23 mouse cellular contexts compared by ENCODE assay signal in genomic region chr9:61328173-61328572, GRCm38 (mm10). TPM values are rescaled to one million over a fixed set of nuclear protein-coding genes. Genes with fewer than 3 reads are reported as not detected.
DNase-seq lines count a peak whose midpoint lies in the region; ATAC-seq lines count a peak whose summit lies in the region.
"Had no signal": no experiment of that assay in that cellular context is flagged by ENCODE, and none has a peak within 500 bp of the region (broad histone marks: within the 10 kb centered on the region; RNA-seq: fewer than 3 reads in every experiment).

No protein-coding gene starts in this region.

- WGBS in intestine, embryonic 15.5 days, result 77% methylated on average over 5 of the region's 5 CpGs

- no peaks in the 10 kb centered on the region for H3K9me3 ChIP-seq in intestine, embryonic 15.5 days
- H3K9me3 ChIP-seq: embryonic facial prominence, embryonic 13.5 days; embryonic facial prominence, embryonic 15.5 days; forebrain, embryonic 10.5 days; forebrain, embryonic 12.5 days had no signal

- H3K4me3 ChIP-seq in intestine, embryonic 15.5 days (replicated peaks), result no peak overlapping the region
- H3K4me3 ChIP-seq: embryonic facial prominence, embryonic 13.5 days; embryonic facial prominence, embryonic 15.5 days; erythroblast, embryonic 14.5 days; forebrain, embryonic 10.5 days; forebrain, embryonic 12.5 days had no signal

- H3K4me1 ChIP-seq in intestine, embryonic 15.5 days (replicated peaks), result peaks cover 21% of the 10 kb centered on the region

- peak; percentile 51 to 61 for ATAC-seq in hematopoietic stem cell, adult 5-6 weeks (replicated peaks in 1 of 2; ENCODE audit: insufficient read depth in 1 of 2, low FRiP score in 2 of 2, low TSS enrichment in 1 of 2, low read depth in 1 of 2, poor library complexity in 2 of 2, severe bottlenecking in 2 of 2)
- ATAC-seq in megakaryocyte-erythroid progenitor cell, adult 5-6 weeks (replicated peaks; ENCODE audit: low FRiP score, low TSS enrichment, poor library complexity, severe bottlenecking), result peak; percentile 75; the same call in 1 of the 2 replicates
- ATAC-seq in intestine, embryonic 15.5 days, result no peak
- ATAC-seq: forebrain, embryonic 14.5 days; forebrain, embryonic 16.5 days had no signal

- no peaks in the 10 kb centered on the region for H3K27me3 ChIP-seq in intestine, embryonic 15.5 days (replicated peaks)

- peak; percentile 51 for DNase-seq in 3T3-L1 (ENCODE audit: low read depth, low spot score)
- peak; percentile 76 for DNase-seq in MEL-GATA-1-ER (ENCODE audit: extremely low read depth, low read depth)
- DNase-seq in kidney, adult 8-10 months, result no peak
- DNase-seq in cerebellum, adult 9-10 months, result no peak
- DNase-seq in cerebellum, postnatal 36 days, result no peak
- DNase-seq: adrenal gland, adult 8-10 months; adrenal gland, postnatal 14 days; adrenal gland, postnatal 36 days; cerebellum, adult 11-12 months; cerebellum, adult 2 months; cerebellum, adult 9-11 months; cerebellum, postnatal 14 days; embryo, embryonic 11 days had no signal

- no peak overlapping the region for H3K9ac ChIP-seq in intestine, embryonic 15.5 days
- H3K9ac ChIP-seq: embryonic facial prominence, embryonic 13.5 days; embryonic facial prominence, embryonic 15.5 days; forebrain, embryonic 12.5 days had no signal

- no peaks in the 10 kb centered on the region for H3K36me3 ChIP-seq in intestine, embryonic 15.5 days
- H3K36me3 ChIP-seq: embryonic facial prominence, embryonic 13.5 days; embryonic facial prominence, embryonic 15.5 days; forebrain, embryonic 10.5 days; forebrain, embryonic 12.5 days had no signal

- no peak overlapping the region for H3K27ac ChIP-seq in intestine, embryonic 15.5 days
- H3K27ac ChIP-seq: embryonic facial prominence, embryonic 13.5 days; embryonic facial prominence, embryonic 15.5 days; forebrain, embryonic 10.5 days; forebrain, embryonic 12.5 days had no signal

- H3K4me2 ChIP-seq in intestine, embryonic 15.5 days (replicated peaks), result no peak overlapping the region
- H3K4me2 ChIP-seq: embryonic facial prominence, embryonic 13.5 days; embryonic facial prominence, embryonic 15.5 days; forebrain, embryonic 12.5 days had no signal

RNA-seq across cellular contexts. Expression of gene Tle3, which starts 44.0 kb away (rescaled TPM):
- 44.5 and 105 TPM in 2 replicates for total RNA-seq in hematopoietic stem cell, adult 5-6 weeks (2017)
- 53.3 and 57.0 TPM in 2 replicates for total RNA-seq in megakaryocyte-erythroid progenitor cell, adult 5-6 weeks (2014; fragmentation: Nextera tagmentation)
- 19.1 and 26.7 TPM in 2 replicates for total RNA-seq in megakaryocyte-erythroid progenitor cell, adult 5-6 weeks (2017)
- 18.6 and 20.3 TPM in 2 replicates for polyA plus RNA-seq in intestine, embryonic 15.5 days (2015; fragmentation: Nextera tagmentation; extraction: Ambion mirVana)

Comparison
In these comparisons a context has a peak if more than half of its experiments do, and no peak if none do; other contexts are left out.
1. DNase-seq: peak in 3T3-L1 (single experiment) and MEL-GATA-1-ER (single experiment); none in kidney, adult 8-10 months (0 of 2), cerebellum, adult 9-10 months (single experiment) and cerebellum, postnatal 36 days (0 of 2).